Mouse (Mus musculus) adrenal gland, adult (tissue): Measurements from ENCODE around the gene Thap3.
A peak's percentile ranks its signal among the peaks of the same experiment; 100 is the strongest.

Experiments used
- DNase-seq, 2 experiments: peaks; one replicate each; pipeline ENCODE4 v3.0.0; 2022 to 2023; ENCODE audit warnings: low spot score in 1 of 2; ENCODE audit not compliant: inconsistent age in 2 of 2

Gene Thap3

DNA sequence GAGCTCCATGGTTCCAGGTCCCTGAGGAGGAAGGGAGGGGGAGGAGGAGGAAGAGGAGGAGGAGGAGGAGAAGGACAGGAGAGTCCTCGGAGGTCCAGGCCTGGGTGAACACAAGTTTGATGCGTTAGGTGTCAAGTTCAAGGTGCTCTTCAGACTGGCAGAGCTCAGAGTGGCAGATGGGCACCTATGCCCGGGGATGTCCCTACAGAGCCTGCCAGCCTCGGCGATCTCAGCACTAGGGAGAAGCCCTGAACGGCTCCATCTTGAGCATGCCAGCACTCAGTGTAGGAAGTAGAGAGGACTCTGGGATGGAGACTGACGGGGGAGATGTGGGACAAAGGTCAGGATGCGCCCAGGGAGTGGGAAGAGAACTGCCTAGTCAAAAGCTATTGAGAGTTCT is 2.1 kb downstream of the Thap3 start:
- peak in 1 of 2 experiments; percentile 33 for DNase-seq

DNA sequence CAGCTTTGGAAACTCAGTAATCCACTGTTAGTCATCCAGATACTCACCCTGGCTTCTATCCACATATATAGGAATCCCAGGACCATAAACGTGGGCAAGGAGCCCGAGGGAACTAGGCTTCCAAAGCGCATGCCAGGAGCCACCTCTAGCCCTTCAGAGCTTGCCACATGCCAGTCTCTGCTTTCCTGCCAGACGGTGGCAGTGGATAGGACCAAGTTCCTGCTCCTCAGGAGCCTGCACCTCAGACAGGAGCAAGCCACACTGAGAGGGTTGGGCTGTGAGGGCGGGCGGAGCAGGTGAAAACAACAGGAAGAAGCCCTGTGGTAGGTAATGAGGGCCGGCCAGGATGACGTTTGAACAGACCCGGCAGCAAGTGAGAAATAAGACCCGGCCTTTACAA is 2.9 kb downstream of the Thap3 start:
- no peak for DNase-seq

DNA sequence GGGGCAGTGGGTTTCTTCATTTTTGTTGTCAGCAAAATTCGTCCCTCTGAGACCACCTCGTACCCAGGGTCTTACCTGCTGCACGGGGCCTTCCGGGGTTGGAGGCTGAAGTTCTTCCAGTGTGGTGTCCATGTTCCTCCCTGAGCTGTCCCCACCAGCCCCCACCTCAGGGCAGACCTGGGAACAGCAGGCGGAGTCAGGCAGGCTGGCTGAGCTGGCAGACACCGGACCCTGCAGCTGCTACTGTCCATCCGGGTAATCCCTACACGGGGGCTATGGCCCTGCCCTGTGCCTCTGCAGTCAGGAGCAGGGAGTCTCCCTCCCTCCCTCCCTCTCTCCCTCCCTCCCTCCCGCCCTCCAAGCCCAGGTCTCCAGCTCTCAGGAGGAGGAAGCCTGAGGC is 5.2 kb downstream of the Thap3 start:
- DNase-seq, result no peak

DNA sequence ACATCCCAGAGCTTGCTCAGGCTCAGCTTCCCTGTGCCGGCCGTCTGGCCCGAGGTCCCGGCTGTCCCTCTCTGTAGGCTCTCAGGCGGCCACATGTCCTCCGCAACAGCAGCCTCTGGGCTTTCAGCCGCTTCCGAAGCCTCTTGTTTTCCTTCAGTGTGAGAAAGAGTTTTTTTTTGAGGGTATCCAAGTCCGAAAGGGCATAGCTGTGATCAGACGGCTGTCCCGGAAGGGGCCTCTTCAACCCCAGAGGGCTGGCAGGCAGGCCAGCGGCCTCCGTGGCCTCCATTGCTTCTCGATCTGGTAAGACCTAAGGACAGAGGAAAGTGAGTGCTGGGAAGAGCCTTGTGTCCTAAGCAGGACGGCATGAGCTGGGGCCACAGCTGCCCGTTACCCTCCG is 5.8 kb downstream of the Thap3 start:
- no peak for DNase-seq

DNA sequence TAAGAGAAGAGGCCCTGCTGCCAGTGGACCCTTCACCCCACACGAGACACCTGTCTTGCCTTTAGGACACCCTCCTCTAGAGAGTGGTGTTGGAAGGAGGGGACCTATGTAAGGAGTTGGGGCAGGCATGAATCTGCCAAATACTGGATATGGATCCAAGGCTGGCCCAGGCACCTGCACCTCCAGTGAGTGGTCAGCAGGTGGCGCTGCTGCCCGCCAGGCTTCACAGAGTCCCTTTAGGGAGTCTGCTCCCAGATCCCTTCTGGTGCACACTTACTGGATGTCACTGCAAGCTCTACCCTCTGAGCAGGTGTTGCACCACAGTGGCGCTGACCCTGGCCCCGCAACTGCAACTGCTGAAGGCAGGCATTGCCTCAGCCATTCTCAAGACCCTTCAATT is 7.4 kb downstream of the Thap3 start:
- peak; percentile 84 to 95 for DNase-seq

DNA sequence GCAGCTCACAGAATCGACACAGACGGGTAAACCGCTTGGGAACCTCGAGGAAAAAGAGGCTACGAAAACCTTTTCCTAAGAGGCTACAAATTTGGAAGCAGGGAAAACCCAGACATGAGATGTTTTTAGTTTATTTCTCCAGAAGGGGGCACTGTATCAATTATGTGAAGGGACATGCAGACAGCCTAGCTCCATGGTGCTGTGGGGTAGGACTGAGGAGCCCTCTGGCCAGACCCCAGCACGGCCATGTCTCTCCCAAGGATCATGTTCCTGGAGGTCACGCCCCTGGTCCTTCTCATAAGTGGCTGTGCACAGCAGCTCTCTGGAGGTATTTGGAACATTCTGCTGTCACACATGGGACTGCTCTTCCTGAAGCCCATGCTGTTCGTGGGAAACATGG is 8.1 kb downstream of the Thap3 start:
- DNase-seq, result peak in 1 of 2 experiments; percentile 61

DNA sequence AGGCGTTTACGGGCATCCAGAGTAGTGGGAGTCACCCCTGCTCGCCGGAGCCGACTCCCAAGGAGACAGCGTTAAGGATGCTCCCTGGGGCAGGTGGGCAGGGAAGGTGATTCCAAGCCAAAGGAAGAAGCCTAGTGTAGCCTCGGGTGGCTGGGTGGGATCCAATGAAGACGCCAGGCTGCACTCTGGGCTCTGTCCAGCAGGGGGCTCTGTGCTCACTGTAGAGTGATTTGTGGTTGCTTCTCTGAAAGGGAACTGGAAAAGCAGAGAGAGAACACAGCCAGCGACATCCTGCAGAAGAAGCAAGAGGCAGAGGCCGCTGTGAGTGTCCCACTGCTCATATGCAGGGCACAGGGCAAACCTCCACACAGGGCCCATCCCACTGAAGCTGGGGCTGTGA is 11.0 kb downstream of the Thap3 start:
- peak; percentile 79 to 93 for DNase-seq

DNA sequence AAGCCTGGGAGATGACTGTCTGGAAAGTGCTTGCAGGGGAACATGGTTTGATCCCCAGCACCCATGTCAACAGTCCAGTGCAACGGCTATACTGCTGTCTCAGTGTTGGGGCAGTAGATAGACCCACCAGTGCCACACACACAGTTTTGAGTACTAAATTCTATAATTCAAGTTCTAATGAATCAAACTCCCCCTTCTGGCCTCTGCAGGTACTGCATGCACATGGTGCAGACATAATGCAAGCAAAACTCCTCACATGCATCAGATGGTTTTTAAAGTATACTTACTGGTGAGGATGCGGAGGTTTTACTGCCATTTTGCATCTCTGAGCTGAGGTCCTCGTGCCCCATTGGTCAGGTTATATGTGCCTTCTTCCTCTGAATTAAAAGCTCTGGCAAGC is 13.4 kb downstream of the Thap3 start:
- no peak for DNase-seq

DNA sequence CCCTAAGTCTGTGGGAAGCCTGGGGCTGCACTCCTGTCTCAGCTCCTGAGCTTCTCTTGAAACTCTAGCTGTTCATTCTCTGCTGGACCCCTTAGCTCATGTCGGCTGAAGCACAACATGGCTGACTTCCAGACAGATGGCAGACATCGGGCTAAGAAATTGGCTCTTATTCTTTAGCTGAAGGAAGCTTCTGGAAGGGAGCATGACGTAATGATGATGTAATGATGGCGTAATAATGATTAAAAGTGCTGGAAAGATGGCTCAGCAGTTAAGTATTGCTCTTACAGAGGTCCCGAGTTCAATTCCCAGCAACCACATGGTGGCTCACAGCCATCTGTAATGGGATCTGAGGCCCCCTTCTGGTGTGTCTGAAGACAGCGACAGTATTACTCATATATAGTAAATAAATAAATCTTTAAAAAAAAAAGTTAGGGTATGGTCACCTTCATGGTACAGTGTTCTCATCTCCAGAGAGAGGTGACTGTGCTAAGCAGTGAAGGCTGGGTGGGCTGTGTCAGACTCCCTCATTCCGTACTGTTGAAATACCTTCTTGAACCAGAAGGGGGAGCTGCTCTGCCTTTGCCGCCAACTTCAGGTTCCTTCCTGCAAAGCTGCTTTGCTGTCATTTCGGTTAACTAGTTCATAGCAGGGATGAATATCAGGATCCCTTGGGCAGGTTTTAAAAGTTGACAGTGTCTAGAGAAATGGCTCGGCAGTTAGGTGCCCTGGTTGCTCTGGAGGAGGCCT is 16.4 kb downstream of the Thap3 start:
- peak in 1 of 2 experiments; percentile 62 for DNase-seq

DNA sequence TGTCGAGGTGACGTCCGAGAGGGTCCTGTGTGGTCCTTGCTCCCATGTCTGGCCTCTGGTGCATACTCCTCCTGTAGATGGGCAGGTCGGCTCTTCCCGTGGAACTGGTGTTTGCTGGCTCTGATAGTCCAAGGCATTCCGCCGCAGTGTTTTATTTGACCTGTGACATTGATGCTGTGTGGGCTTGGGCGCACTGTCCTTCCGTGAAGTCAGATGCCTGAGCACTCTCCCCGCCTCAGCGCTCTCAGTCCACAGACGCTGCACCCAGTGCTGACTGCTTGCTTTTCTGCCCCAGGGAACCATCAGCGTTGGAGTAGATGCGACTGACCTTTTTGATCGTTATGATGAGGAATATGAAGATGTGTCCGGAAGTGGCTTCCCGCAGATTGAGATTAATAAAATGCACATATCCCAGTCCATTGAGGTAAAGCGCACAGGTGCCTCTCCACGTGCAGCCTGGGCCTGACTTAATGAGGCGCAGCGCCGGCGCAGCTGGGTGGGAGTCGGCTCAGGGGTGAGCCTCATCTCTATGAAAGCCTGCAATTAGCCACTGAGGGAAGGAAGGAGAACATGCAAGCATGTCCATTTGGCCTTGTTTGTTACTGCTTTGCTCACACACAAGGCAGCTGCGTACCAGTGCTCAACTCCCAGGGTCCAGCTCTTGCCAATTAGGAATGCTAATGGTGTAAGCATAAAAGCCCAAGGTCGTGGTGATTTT is 20.4 kb downstream of the Thap3 start:
- DNase-seq, result no peak

DNA sequence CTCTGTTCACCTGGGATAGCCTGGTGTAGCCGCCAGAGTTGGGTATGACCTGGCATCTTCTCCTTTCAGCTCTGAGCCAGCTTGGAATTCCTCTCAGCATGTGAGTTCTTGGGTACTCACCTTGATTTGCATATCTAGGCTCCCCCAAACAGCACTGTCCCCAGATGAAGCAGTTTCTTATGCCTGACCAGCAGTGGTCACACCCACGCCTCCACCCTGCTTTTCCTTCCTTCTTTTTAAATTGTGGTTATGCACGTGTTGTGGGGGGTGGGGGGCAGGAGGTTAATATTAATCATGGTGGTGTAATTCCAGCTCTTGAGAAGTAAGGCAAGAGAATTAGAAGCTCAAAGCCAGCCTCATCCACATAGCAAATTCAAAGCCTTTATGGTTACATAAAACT is 26.0 kb downstream of the Thap3 start:
- no peak for DNase-seq

DNA sequence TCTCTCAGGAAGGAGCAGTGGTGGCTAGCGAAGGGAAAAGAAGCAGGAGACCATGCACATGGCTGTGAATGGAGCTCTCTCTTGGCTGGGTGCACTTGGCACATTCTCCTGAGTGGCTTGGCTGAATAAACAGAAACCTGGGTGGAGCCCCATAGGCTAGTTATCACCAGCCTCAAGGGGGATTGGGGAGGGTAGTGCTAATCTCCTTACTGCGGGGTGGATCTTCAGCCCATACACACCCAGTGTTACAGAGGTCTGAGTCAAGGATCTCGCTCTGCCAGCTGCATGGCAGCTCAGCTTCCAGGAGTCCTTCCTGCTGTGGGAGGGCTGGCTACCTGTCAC is 28.3 kb downstream of the Thap3 start:
- no peak for DNase-seq

DNA sequence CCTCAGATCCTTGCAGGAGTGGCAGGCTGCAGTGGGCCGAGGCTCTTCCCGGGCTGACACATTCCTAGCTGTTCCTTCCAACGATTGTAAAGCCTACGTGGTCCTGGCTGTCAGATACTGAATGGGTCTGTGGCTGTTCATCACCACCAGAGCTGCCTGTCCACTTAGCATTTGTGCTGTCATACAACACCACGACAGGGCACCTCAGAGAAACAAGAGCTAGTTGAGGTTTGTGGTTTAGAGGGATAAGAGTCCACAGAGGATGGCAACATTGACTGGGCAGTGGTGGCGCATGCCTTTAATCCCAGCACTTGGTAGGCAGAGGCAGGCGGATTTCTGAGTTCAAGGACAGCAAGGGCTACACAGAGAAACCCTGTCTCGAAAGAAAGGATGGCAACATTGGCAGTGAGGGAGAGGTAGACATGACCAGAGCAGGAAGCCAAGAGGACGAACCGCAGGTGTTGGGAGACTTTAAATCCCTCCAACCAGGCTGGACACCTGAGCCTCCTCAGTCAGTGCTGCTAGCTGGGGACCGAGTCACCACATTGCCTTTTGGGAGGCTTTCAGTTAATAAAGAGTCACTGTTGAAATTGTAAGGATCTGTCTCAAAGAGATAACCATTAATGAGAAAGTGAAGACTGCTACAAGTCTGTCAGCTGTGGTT is 28.8 kb downstream of the Thap3 start:
- no peak for DNase-seq

DNA sequence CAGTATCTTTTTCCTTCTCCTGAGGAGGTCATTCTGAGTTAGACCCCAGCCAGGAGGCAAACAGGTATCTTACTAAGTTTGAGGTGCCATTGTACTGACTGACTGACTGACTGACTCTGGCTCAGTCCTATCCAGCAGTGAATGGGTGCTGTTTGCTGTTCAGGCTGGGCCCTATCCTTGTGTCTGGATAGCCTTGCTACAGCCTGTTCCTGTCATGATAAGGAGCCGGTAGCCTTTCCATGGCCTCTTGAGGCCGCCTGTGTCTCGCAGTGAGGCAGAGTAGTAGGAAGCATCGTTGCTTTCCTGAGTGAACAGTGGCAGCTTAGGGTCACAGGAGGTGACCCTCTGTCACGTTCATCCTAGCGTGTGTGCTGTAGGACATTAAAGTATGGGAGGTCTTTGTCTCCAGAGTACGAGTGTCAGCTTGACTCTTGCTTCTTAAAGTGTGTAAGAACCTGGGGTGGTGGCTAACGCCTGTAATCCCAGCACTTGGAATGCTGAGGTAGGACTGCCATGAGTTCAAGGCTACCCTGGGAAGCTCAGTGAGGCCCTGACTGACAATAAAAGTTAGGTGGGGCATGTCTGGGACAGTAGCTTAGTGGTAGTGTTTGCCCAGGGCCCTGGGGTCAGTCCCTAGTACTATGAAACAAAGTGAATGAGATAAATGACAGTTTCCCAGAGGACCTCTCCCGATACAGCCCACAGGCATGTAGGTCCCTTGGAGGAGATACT is 31.0 kb downstream of the Thap3 start:
- DNase-seq, result no peak

DNA sequence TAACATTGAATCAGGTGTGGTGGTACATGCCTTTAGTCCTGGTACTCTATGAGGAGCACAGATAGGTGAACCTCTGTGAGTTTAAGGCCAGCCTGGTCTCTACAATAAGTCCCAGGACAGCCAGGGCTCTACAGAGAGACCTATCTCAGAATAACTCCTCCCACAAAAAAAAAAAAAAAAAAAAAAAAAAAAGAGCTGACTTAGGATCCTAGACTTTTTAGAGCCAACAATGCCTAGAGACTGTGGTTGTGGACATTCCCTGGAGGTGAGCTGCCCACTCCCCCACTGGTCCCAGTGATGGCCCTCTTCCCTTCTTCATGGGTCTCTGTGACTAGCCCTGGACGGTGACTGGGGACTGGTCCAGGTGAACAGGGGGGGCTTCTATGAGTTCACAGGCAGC is 33.0 kb downstream of the Thap3 start:
- DNase-seq, result no peak

DNA sequence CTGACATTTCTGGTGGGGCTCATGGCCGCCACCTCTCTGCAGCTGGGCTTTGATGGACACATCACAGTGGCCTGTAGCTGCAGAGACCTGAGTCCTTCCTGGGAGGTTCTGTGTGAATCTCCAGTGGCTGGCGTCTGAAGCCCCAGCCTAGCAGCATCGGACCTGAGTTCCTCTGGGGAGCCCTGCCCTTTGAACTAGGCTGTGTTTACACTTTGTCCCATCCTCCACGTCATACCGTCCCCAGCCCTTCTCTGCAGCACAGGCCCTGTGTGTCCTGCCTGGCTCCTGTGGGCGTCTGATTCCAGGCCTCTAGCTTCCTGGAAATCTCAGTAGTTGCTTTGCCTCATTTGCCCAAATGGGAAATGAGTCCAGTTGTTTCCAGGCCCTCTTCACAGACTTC is 35.6 kb downstream of the Thap3 start:
- no peak for DNase-seq

DNA sequence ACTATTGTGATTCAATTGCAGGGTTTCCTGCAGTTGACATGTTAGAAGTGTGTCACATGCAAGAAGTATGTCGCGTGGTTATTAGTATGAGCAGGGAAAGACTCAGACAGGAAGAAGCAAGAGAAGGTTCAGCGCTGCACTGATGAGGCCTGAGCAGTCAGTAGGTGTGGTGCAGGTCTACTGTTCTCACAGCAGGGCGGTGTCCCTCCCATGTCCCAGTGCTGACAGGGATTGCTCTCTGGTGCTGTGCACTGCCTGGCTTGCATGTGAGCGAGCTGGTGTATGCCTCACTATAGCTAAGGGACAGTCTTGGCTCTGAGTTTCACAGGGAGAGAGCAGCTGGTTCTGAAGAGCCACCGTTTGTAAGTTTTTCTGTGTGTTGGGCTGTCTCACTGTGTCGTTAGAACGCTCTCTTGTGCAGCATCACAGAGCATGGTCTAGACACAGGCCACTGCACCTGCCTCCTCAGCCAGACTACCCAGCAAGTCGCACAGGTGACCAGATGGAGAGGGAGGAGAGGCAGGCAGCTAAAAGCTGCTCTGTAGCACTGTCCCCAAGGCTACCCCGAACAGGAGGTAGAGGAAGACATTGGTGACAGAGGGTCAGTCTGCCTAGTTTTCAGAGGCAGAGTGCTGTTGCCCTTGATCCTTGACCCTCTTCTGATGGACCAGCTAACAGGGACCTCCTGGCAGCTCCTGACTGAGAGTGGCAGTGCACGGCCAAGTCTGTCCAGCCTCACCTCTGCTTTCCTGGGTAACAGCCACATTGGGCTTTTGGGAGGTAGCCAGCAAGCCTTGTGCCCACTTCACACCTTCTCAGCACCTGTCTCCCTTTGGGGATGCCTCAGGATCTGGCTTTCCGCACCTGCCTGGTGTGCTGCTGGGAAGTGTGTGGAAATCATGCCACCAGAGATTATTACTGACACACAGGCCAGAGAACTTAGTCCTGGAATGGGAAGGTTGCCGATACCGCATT is 40.0 kb downstream of the Thap3 start:
- peak in 1 of 2 experiments; percentile 52 for DNase-seq

DNA sequence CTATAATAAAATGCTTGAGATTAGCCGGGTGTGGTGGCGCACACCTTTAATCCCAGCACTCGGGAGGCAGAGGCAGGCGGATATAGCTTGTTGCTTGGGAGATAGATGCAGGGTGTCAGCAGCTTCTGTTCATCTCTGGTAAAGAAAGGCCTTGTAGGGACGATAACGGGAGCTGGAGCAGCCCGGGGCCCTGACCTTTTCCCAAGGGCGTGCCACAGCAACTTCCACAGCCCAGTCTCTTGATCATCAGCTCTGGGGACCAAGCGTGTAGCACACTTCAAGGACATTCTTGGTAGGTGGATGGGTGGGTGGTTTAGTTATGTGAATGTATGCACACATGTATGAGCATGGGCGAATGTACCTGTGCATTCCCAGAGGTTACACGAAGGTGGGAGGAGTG is 42.6 kb downstream of the Thap3 start:
- peak; percentile 76 to 83 for DNase-seq

DNA sequence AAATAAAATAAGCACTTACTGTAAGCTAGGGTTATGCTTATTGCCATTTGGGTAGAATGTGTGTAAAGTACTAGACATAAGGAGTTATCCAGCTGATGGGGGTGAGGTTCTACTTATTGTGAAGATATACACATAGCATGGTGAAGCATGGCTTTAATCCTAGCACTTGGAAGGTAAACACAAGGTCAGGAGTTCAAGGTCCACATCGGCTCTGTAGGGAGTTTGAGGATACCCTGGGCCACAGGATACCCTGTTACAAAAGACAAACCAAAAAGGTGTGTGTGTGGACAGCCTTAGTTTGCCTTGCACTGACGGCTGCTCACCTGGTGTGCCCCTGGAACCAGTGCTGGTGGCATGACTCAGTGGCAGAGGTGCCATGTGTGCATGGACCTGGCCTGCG is 50.7 kb downstream of the Thap3 start:
- no peak for DNase-seq

DNA sequence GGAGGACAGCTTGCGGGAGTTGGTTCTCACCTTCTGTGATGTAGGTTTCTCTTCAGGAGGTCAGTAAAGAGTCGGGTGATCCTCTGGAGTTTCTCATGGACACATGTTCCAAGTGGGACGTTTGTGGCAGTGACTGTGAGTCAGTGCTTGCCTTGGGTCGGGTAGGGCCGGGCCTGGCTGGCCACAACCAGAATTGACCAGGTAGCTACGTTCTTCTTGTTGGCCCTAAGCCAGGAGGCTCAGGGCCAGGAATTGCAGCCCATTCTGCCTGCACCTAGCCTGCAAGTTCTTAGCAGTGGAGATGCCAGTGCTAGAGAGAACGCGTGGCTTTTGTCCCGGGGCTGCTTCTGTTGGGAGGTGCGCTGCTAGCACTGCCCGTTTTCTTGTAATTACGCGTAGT is 51.4 kb downstream of the Thap3 start:
- peak; percentile 34 to 67 for DNase-seq

DNA sequence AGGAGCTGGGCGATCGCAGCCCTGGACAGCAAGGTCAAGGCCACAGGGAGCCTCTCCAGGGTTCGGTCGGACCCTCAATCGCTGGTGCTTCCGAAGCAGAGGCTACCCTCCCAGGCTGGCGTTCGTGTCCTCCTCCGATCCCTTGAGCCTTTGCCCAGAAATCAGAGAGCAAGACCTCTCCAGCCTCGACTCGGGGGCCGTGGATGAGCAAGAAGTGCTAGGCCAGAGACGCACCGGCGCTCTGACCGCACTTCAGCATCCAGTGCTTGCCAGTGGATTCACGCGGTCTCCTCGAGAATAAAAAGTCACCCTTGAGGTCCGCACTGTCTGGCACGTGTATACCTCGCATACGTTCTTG is 54.6 kb downstream of the Thap3 start:
- peak; percentile 41 to 76 for DNase-seq
